Mouse (Mus musculus): ENCODE data around the gene Rbfox3. TPM values are rescaled to one million over a fixed set of nuclear protein-coding genes. Genes with fewer than 3 reads are reported as not detected.

Rbfox3 gene
- total and polyA plus RNA-seq, 3 experiments = not detected

GRCm38 (mm10) chr11:118871527-118871926, 39.9 kb downstream of the Rbfox3 start:
- no peaks in the 10 kb centered on the region for H3K4me1 ChIP-seq (ENCODE audit: control insufficient read depth in 1 of 2, insufficient read depth in 2 of 2)
- no peak overlapping the region for H3K4me2 ChIP-seq (ENCODE audit: insufficient read depth, low read depth, poor library complexity, severe bottlenecking)
- H3K27me3 ChIP-seq (replicated peaks) = peaks cover 84% of the 10 kb centered on the region
- no peak overlapping the region for H3K4me3 ChIP-seq (replicated peaks in 1 of 3; ENCODE audit: low read depth in 2 of 3, low read length in 2 of 3, poor library complexity in 1 of 3)
- H3K27ac ChIP-seq (ENCODE audit: insufficient read depth, low read depth) = no peak overlapping the region
- dilution Hi-C loops (cut with MboI; ENCODE audit: extremely low pct_ligation_motif_present, extremely low pct_unique_long_range_greater_than_20kb, low sequenced_read_pairs) (no loop called here), in situ Hi-C loops (cut with MboI; ENCODE audit: low pct_ligation_motif_present, low pct_unique_long_range_greater_than_20kb, low sequenced_read_pairs) (no loop called here)
- no peak for DNase-seq (ENCODE audit: extremely low read depth)
- TF ChIP-seq EP300 (IDR thresholded peaks at IDR 0.05; ENCODE audit: low read length) = no peak
- TF ChIP-seq MEF2A (IDR thresholded peaks at IDR 0.05; ENCODE audit: borderline replicate concordance, low read depth, low read length) = no peak
- no peak for TF ChIP-seq GABPA (IDR thresholded peaks at IDR 0.05; ENCODE audit: insufficient replicate concordance, low read depth, low read length)
- no peak for TF ChIP-seq ZKSCAN1 (IDR thresholded peaks at IDR 0.05; ENCODE audit: borderline replicate concordance, low read depth, low read length)
- TF ChIP-seq CTCF (conservative IDR thresholded peaks at IDR 0.05 in 1 of 2, IDR thresholded peaks at IDR 0.05 in 1 of 2; ENCODE audit: low read depth in 2 of 2, low read length in 2 of 2) = no peak
- TF ChIP-seq BHLHE40 (IDR thresholded peaks at IDR 0.05; ENCODE audit: low read depth, low read length) = no peak
- TF ChIP-seq PAX5 (IDR thresholded peaks at IDR 0.05; ENCODE audit: low read length) = no peak
- TF ChIP-seq NELFE (IDR thresholded peaks at IDR 0.05; ENCODE audit: low read depth, low read length) = no peak
- no peak for TF ChIP-seq JUN (IDR thresholded peaks at IDR 0.05; ENCODE audit: insufficient read depth, low read depth, low read length)
- H3K79me2 ChIP-seq (replicated peaks; ENCODE audit: control insufficient read depth, extremely low read depth, insufficient read depth, poor library complexity, severe bottlenecking) = no peaks in the 10 kb centered on the region
- no peaks in the 10 kb centered on the region for H3K36me3 ChIP-seq (replicated peaks in 1 of 2; ENCODE audit: control insufficient read depth in 1 of 2, insufficient read depth in 1 of 2, low read length in 1 of 2)
- no peaks in the 10 kb centered on the region for H3K9me3 ChIP-seq (replicated peaks; ENCODE audit: low read length)
- H3K9ac ChIP-seq (ENCODE audit: insufficient read depth, low read depth) = no peak overlapping the region

DNA sequence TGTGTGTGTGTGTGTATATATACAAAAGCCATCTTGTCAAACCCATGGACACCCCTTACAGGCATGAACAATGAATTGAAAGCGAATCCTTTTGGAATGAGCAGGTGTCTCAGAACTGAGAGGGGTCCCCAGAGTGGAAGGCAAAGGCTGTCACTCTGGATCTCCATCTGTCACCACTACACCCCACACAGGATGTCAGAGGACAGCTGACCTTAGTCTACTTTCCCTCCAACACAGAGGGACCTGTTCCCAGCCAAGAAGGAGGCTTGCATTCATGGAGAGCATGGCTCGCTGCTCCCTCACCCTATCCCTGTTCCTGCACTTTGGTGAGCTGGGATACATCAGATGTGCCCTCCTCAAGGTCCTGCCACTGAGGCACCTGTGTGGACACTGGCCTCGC, 48.0 kb downstream of the Rbfox3 start:
- no peaks in the 10 kb centered on the region for H3K9me3 ChIP-seq (replicated peaks; ENCODE audit: low read length)
- in situ Hi-C loops (cut with MboI; ENCODE audit: low pct_ligation_motif_present, low pct_unique_long_range_greater_than_20kb, low sequenced_read_pairs) = no loop called here

More for the DNA sequence above, 48.0 kb downstream of the Rbfox3 start:
- Histone ChIP-seq H3K9ac (ENCODE audit: insufficient read depth, low read depth) (no peak overlapping the region), H3K4me2 (ENCODE audit: insufficient read depth, low read depth, poor library complexity, severe bottlenecking) (no peak overlapping the region), H3K79me2 (replicated peaks; ENCODE audit: control insufficient read depth, extremely low read depth, insufficient read depth, poor library complexity, severe bottlenecking) (no peaks in the 10 kb centered on the region), H3K27ac (ENCODE audit: insufficient read depth, low read depth) (no peak overlapping the region), H3K4me3 (replicated peaks in 1 of 3; ENCODE audit: low read depth in 2 of 3, low read length in 2 of 3, poor library complexity in 1 of 3) (no peak overlapping the region), H3K4me1 (ENCODE audit: control insufficient read depth in 1 of 2, insufficient read depth in 2 of 2) (no peaks in the 10 kb centered on the region), H3K27me3 (replicated peaks) (peaks cover 79% of the 10 kb centered on the region), H3K36me3 (replicated peaks in 1 of 2; ENCODE audit: control insufficient read depth in 1 of 2, insufficient read depth in 1 of 2, low read length in 1 of 2) (no peaks in the 10 kb centered on the region)
- TF ChIP-seq SIN3A (IDR thresholded peaks at IDR 0.05; ENCODE audit: low read length) (no peak), NELFE (IDR thresholded peaks at IDR 0.05; ENCODE audit: low read depth, low read length) (no peak), CHD1 (IDR thresholded peaks at IDR 0.05; ENCODE audit: low read depth, low read length) (no peak), RCOR1 (conservative IDR thresholded peaks at IDR 0.05; ENCODE audit: low read depth, low read length) (no peak), GABPA (IDR thresholded peaks at IDR 0.05; ENCODE audit: insufficient replicate concordance, low read depth, low read length) (no peak), ZC3H11A (IDR thresholded peaks at IDR 0.05; ENCODE audit: low read depth, low read length) (no peak), ZNF384 (IDR thresholded peaks at IDR 0.05; ENCODE audit: low read depth, low read length) (no peak), IRF4 (IDR thresholded peaks at IDR 0.05; ENCODE audit: low read depth, low read length) (no peak), USF2 (conservative IDR thresholded peaks at IDR 0.05; ENCODE audit: low read depth, low read length) (no peak), NRF1 (IDR thresholded peaks at IDR 0.05; ENCODE audit: low read depth, low read length) (no peak), RAD21 (IDR thresholded peaks at IDR 0.05; ENCODE audit: low read depth, low read length) (no peak), CTCF (conservative IDR thresholded peaks at IDR 0.05 in 1 of 2, IDR thresholded peaks at IDR 0.05 in 1 of 2; ENCODE audit: low read depth in 2 of 2, low read length in 2 of 2) (no peak), KAT2A (IDR thresholded peaks at IDR 0.05; ENCODE audit: insufficient replicate concordance, low read length) (no peak), ELF1 (IDR thresholded peaks at IDR 0.05; ENCODE audit: low read depth, low read length) (no peak), SMC3 (IDR thresholded peaks at IDR 0.05; ENCODE audit: low read depth, low read length) (no peak), UBTF (IDR thresholded peaks at IDR 0.05; ENCODE audit: low read depth, low read length) (no peak), JUND (conservative IDR thresholded peaks at IDR 0.05; ENCODE audit: low read depth, low read length) (no peak), PAX5 (IDR thresholded peaks at IDR 0.05; ENCODE audit: low read length) (no peak), CHD2 (IDR thresholded peaks at IDR 0.05; ENCODE audit: low read length) (no peak), MYC (IDR thresholded peaks at IDR 0.05; ENCODE audit: low read depth, low read length) (no peak)
- no peak for DNase-seq (ENCODE audit: extremely low read depth)
- dilution Hi-C loops (cut with MboI; ENCODE audit: extremely low pct_ligation_motif_present, extremely low pct_unique_long_range_greater_than_20kb, low sequenced_read_pairs) = no loop called here

Measured in CH12.LX (cell line).